Mouse (Mus musculus): ENCODE measurements around the gene Ddx54. TPM values are rescaled to one million over a fixed set of nuclear protein-coding genes. Genes with fewer than 3 reads are reported as not detected.

Gene Ddx54
- total and polyA plus RNA-seq, 2 experiments from 2014 or later, result 32.6 to 36.2 TPM

DNA sequence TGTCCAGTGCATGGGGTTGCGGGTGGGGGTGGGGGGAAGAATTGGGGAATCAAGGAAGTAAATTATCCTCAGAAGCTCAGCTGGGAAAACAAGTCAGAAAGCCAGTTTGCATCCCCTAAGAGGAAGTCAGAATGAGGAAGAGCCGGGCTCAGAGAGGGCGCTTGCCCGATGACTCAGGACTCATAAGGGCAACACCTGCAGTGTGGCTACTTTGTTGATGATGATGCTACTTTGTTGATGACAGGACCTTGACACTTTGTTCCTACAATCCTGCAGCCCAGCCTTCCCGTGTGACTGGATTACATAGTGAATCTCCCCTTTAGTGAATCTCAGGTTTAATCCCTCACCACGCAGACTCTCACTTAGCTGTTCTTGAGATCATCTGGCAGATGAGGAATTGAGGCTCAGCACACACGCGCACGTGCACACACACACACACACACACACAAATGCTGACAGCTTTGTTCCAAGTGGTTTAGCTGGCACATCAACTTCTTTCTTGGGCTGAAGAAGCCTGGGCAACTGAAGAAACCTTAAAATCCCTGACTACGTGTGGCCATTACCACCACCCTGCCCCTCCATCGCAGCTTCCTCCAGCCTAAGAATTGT, 42.1 kb upstream of the Ddx54 start:
- H3K4me3 ChIP-seq (ENCODE audit: low read depth, low read length), result no peak overlapping the region
- TF ChIP-seq CTCF (IDR thresholded peaks at IDR 0.05), result no peak
- DNase-seq (ENCODE audit: low spot score) (no peak), ATAC-seq (ENCODE audit: low FRiP score) (no peak)
- H3K27ac ChIP-seq (ENCODE audit: low read depth, low read length), result no peak overlapping the region
- 77% methylated on average over 11 of the region's 11 CpGs for WGBS
- H3K4me2 ChIP-seq (ENCODE audit: low read depth, low read length, poor library complexity, severe bottlenecking), result no peak overlapping the region
- H3K27me3 ChIP-seq (ENCODE audit: insufficient read depth, low read length), result no peaks in the 10 kb centered on the region
- H3K9ac ChIP-seq (replicated peaks; ENCODE audit: low read length, poor library complexity, severe bottlenecking), result no peak overlapping the region
- H3K36me3 ChIP-seq (ENCODE audit: insufficient read depth, low read length), result no peaks in the 10 kb centered on the region
- peaks cover 29% of the 10 kb centered on the region for H3K4me1 ChIP-seq (ENCODE audit: insufficient read depth, low read length)
- H3K9me3 ChIP-seq (ENCODE audit: low read length), result no peaks in the 10 kb centered on the region

DNA sequence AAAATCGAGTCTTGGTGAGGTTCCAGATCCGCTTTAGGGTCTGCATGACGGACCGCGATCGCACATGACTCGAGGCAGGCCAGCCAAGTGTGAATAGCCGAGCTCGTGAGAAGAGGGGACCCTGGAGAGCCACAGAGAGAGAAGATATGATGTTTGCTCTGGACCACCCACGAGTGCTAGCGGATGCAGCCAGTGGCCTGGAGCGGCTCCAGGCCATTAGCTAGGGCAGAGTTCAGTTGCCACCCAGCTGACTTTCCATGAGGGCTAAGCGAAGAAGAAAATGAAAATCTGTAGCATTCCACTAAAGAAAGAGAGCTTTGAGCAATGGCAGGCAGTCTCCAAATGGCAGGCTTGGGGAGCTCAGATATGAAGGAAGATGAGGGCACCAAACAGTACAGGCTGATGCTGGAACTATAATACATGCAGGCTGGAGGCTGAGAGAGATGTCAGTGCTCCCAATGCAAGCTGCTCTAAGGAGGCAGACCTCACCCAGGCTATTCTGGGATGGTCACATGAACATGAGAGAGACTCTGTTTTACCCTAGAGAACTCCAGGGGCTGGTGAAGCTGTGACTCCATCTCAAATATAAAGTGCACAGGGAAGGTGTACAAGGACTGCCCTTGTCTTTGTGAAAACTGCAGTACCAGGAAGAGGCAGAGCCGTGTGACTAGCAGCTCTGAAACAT, 41.3 kb upstream of the Ddx54 start:
- ATAC-seq (ENCODE audit: low FRiP score), result no peak
- TF ChIP-seq CTCF (IDR thresholded peaks at IDR 0.05), result no peak
- H3K9me3 ChIP-seq (ENCODE audit: low read length), result no peaks in the 10 kb centered on the region
- H3K4me3 ChIP-seq (ENCODE audit: low read depth, low read length), result no peak overlapping the region
- H3K4me2 ChIP-seq (ENCODE audit: low read depth, low read length, poor library complexity, severe bottlenecking), result no peak overlapping the region
- H3K27me3 ChIP-seq (ENCODE audit: insufficient read depth, low read length), result no peaks in the 10 kb centered on the region
- H3K4me1 ChIP-seq (ENCODE audit: insufficient read depth, low read length), result peaks cover 29% of the 10 kb centered on the region
- WGBS, result 57% methylated on average over 14 of the region's 14 CpGs
- DNase-seq (ENCODE audit: low spot score), result peak; percentile 79
- H3K36me3 ChIP-seq (ENCODE audit: insufficient read depth, low read length), result no peaks in the 10 kb centered on the region
- no peak overlapping the region; the same call in 1 of the 2 replicates for H3K27ac ChIP-seq (ENCODE audit: low read depth, low read length)
- H3K9ac ChIP-seq (replicated peaks; ENCODE audit: low read length, poor library complexity, severe bottlenecking), result no peak overlapping the region

DNA sequence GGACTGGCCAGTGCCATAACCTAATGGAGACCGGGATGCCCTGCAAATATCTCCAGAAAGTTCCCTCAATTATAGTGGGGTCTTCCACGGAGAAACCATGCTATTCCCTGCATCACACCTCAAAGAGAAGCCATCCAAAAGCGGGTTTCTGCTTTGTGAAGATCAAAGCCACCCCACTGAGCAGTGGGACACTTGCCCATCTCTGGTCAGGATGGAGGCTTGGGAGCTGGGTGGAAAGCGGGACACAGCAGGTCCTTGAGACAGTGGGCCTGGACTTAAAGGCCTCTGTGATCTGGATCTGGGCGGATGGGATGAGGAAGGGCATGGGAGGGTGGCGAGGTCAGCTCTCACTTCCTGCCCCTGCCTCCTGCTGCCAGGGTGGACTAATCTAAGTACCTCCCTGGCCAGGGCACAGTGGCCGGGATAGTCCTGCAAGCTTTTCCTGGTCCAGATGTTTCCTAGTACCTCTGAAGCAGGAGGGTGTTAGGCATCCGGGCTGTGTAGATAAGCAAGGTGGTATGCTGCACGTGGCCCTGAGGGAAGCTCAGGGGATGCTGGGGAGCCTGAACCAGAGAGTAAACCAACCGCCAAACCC, 38.0 kb upstream of the Ddx54 start:
- H3K4me2 ChIP-seq (ENCODE audit: low read depth, low read length, poor library complexity, severe bottlenecking), result no peak overlapping the region
- no peaks in the 10 kb centered on the region for H3K36me3 ChIP-seq (ENCODE audit: insufficient read depth, low read length)
- TF ChIP-seq CTCF (IDR thresholded peaks at IDR 0.05), result no peak
- no peak overlapping the region for H3K27ac ChIP-seq (ENCODE audit: low read depth, low read length)
- ATAC-seq (ENCODE audit: low FRiP score) (no peak), DNase-seq (ENCODE audit: low spot score) (no peak)
- WGBS, result 72% methylated on average over 10 of the region's 10 CpGs
- H3K4me3 ChIP-seq (ENCODE audit: low read depth, low read length), result no peak overlapping the region
- peaks cover 5% of the 10 kb centered on the region; the same call in 1 of the 2 replicates for H3K4me1 ChIP-seq (ENCODE audit: insufficient read depth, low read length)
- no peaks in the 10 kb centered on the region for H3K9me3 ChIP-seq (ENCODE audit: low read length)
- no peaks in the 10 kb centered on the region for H3K27me3 ChIP-seq (ENCODE audit: insufficient read depth, low read length)
- no peak overlapping the region for H3K9ac ChIP-seq (replicated peaks; ENCODE audit: low read length, poor library complexity, severe bottlenecking)

DNA sequence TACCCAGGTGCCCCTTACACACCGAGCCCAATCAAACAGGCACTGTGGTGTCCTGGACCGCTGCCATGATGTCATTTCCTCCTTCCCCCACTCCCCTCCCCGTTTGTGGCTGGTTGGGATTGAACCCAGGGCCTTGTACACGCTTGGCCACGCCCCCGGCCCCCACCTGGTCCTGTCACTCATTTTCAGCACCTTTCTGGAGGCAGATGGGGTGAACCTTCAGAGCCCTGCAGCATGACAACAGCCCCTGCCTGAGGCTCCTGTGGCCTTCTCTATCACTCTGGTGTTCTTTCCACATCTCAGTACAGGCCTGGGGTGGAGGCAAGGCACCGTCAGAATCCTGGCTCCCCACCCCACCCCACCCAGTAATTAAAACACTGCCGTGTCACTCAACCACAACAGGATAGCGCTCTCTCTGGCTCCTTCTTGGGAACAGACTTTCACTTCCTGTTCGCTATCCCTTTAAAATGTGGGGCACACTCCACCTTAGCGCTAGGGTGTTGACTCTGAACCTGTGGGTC, 35.7 kb upstream of the Ddx54 start:
- Histone ChIP-seq H3K27me3 (ENCODE audit: insufficient read depth, low read length) (no peaks in the 10 kb centered on the region), H3K9ac (replicated peaks; ENCODE audit: low read length, poor library complexity, severe bottlenecking) (no peak overlapping the region), H3K9me3 (ENCODE audit: low read length) (no peaks in the 10 kb centered on the region), H3K4me1 (ENCODE audit: insufficient read depth, low read length) (peaks cover 5% of the 10 kb centered on the region; the same call in 1 of the 2 replicates), H3K4me3 (ENCODE audit: low read depth, low read length) (no peak overlapping the region), H3K36me3 (ENCODE audit: insufficient read depth, low read length) (no peaks in the 10 kb centered on the region; the same call in 1 of the 2 replicates), H3K4me2 (ENCODE audit: low read depth, low read length, poor library complexity, severe bottlenecking) (no peak overlapping the region), H3K27ac (ENCODE audit: low read depth, low read length) (no peak overlapping the region)
- no peak for DNase-seq (ENCODE audit: low spot score)
- WGBS, result 80% methylated on average over 11 of the region's 11 CpGs
- no peak for TF ChIP-seq CTCF (IDR thresholded peaks at IDR 0.05)
- no peak for ATAC-seq (ENCODE audit: low FRiP score)

DNA sequence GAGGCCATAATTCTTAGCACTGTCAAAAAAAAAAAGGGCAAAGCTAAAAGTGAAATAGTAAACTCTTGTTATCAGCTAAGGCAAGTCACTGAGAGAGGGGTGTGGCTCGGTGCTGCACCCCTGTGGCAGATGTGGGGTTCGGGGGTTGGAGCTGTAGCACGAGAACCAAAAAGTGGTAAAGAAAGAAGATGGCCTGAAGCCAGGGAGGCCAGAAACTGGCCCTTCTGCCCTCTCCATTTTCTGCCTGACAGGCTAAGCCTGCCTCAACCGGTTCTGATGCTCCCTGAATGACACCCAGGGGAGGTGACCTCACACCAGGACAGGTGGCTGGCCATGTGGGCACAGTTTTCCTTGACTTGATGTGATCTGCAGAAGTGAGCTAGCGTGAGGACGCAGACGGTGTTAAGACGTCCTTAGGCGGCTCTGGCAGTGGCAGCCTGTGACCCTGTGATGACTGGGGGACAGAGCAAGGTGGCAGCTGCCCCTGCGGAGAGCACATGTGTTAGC, 34.6 kb upstream of the Ddx54 start:
- no peak overlapping the region for H3K27ac ChIP-seq (ENCODE audit: low read depth, low read length)

More for the DNA sequence above, 34.6 kb upstream of the Ddx54 start:
- no peaks in the 10 kb centered on the region for H3K9me3 ChIP-seq (ENCODE audit: low read length)
- no peak overlapping the region for H3K4me2 ChIP-seq (ENCODE audit: low read depth, low read length, poor library complexity, severe bottlenecking)
- H3K4me3 ChIP-seq (ENCODE audit: low read depth, low read length), result no peak overlapping the region
- 68% methylated on average over 10 of the region's 10 CpGs for WGBS
- H3K36me3 ChIP-seq (ENCODE audit: insufficient read depth, low read length), result peaks cover 4% of the 10 kb centered on the region; the same call in 1 of the 2 replicates
- ATAC-seq (ENCODE audit: low FRiP score) (no peak), DNase-seq (ENCODE audit: low spot score) (no peak)
- H3K9ac ChIP-seq (replicated peaks; ENCODE audit: low read length, poor library complexity, severe bottlenecking), result no peak overlapping the region
- TF ChIP-seq CTCF (IDR thresholded peaks at IDR 0.05), result peak; percentile 24
- H3K4me1 ChIP-seq (ENCODE audit: insufficient read depth, low read length), result peaks cover 5% of the 10 kb centered on the region; the same call in 1 of the 2 replicates
- no peaks in the 10 kb centered on the region for H3K27me3 ChIP-seq (ENCODE audit: insufficient read depth, low read length)
